Mouse (Mus musculus): ENCODE data around the gene Adra2c.

- TF ChIP-seq POLR2A (IDR thresholded peaks at IDR 0.05; ENCODE audit: borderline replicate concordance, control insufficient read depth, low read depth, low read length) (no peak), CTCF (IDR thresholded peaks at IDR 0.05; ENCODE audit: control insufficient read depth, insufficient read depth, low read length) (no peak)
Observed at GRCm38 (mm10) chr5:35311738-35312250, 33.7 kb downstream of the Adra2c start.

Measured in bone marrow, adult 2 months (tissue).